Mouse (Mus musculus): ENCODE measurements around the gene Fgf11.

The Fgf11 gene

GRCm38 (mm10) chr11:69781828-69782227 lies 19.8 kb downstream of the Fgf11 start:
- DNase-seq (ENCODE audit: low read depth), result no peak

- no peak for DNase-seq (ENCODE audit: low read depth)
These were observed 22.7 kb downstream of the Fgf11 start for GRCm38 (mm10) chr11:69778985-69779384.

GRCm38 (mm10) chr11:69778258-69778982 lies 23.2 kb downstream of the Fgf11 start:
- DNase-seq (ENCODE audit: low read depth), result no peak

- no peak for DNase-seq (ENCODE audit: low read depth)
These were observed 24.0 kb downstream of the Fgf11 start for GRCm38 (mm10) chr11:69777504-69778257.

GRCm38 (mm10) chr11:69776488-69776887 lies 25.2 kb downstream of the Fgf11 start:
- DNase-seq (ENCODE audit: low read depth), result no peak

DNA sequence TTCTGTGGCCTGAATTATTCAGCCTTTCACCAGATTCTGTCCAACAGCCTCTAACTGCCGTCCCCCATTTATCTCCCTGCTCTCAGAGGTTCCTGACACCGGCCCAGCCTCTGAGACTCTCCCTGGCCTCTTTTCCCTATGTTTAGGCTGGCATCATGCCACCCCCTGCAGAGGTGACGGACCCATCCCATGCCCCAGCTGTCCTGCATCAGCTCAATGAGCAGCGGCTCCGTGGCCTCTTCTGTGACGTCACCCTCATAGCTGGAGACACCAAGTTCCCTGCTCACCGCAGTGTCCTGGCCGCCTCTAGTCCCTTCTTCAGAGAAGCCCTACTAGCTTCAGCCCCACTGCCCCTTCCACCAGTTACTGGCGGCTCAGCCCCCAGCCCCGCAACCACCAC lies 25.9 kb downstream of the Fgf11 start:
- DNase-seq (ENCODE audit: low read depth), result no peak

DNA sequence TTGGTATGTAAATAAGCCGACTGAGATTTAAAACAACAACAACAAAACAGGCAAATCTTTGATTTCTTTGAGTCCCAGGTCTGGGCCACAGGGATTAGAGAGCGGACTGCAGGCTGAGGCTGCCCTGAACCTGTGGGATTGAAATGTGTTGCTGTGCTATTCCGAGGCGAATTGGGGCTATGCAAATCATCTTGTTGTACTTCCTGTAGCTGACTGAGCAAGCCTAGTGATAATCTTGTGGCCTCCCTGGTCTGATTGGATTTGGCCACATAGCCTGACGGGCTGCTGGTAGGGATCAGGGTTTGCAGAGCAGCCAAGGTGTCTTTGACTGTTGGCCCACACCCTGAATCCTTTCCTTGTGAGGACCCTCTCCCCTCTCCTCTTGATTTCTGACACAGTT lies 26.7 kb downstream of the Fgf11 start:
- DNase-seq (ENCODE audit: low read depth), result no peak

GRCm38 (mm10) chr11:69767625-69767909 lies 34.1 kb downstream of the Fgf11 start:
- no peak for DNase-seq (ENCODE audit: low read depth)

DNA sequence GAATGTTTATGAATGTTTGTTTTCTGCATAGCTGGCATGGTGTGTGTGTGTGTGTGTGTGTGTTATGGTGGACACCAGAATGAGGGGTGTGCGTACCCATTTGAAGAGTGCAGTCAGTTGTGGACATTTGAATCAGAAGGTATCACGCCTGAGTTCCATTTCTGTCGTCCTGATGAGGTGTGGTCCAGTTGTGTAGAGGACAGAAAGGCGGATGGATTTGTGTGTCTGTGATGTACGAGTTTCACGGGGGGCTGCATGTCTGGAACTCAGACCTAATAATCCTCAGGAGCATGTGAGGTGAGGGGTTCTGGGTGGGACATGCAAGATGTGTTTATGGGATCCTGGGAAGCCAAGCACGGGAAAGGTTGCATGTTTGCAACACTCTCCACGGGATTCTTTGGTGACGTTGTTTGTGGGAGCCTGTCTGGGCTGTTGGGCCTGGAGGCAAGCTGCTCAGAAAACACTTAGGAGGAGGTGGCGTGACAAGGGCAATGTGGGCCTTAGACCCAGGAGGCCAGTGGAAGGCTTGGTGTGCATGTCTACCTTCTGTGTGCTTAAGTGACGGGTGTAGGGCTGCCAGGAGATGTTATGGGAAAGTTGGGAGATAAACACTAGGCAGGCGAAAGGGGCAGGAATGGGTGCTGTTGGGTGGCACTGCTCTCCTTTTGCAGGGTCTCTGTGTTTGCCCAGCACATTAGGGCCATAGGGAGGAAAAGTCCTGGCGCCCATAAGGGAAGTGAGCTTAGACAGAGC lies 34.6 kb downstream of the Fgf11 start:
- no peak for DNase-seq (ENCODE audit: low read depth)

- DNase-seq (ENCODE audit: low read depth), result no peak
These were observed 35.5 kb downstream of the Fgf11 start for GRCm38 (mm10) chr11:69766126-69766609.

DNA sequence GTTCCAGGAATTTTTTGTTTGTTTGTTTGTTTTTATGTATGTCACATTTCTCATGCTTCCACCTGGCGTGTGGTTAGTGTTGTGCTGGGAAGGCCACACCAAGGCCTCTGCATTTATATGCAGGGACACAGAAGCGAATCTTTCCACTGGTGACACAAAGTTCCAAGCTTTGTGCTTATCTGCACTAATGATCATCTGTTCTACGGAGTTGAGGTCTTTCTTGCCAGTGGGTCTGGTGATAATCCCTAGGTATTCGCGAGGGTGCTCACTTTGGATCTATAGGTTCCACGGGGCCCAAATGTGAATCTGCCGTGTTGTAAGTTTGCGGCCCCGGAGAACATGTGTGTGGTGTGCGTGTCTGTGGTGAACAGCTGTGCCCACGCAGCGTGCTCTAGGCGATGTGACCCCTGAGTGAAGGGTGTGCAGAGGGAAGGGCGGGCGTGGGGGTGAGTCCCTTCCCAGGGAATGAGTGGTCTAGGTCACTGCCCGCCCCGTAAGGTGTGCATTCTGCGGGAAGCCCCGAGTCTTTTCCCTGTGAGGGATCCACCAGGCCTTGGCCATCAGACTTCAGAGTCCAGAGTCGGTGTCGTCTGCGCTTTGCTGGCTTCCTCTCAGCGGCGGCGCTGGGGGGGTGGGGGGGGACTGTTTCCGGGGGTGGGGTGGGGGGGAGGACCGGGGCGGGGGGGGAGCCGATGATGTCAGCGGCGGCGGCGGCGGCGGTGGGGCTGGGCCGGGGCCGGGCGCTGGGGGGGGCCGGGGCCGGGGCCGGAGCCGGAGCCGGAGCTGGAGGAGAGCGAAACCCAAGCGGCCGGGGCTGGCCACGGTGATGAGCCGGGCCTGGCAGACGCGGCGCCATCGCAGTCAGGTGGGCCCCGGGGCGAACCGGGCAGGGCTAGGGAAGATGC lies 36.2 kb downstream of the Fgf11 start, which contains the start of gene Zbtb4:
Gene Zbtb4, plus strand, starts transcription at position 692 of the 905 bp plus-strand sequence.
- no peak for DNase-seq (ENCODE audit: low read depth)

GRCm38 (mm10) chr11:69763551-69763950 lies 38.1 kb downstream of the Fgf11 start:
- DNase-seq (ENCODE audit: low read depth), result no peak

DNA sequence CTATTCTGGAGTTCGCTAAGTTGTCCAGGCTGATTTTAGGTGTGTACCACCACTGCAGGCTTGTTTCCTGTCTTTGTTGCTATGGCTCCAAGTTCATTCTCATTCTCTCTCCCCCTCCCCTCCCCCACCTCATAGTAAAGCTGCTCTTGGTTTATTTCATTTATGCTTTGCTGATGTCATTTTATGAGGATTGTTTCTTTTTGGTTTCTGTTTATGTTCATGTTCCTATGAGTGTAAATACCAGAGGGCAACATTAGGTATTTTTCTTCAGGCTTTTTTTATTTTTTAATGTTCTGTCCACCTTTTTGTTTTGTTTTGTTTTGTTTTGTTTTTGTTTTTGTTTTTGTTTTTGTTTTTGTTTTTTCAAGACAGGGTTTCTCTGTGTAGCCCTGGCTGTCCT lies 39.8 kb downstream of the Fgf11 start, which contains the start of gene Slc35g3:
Gene Slc35g3, minus strand, starts transcription at position 101 of the 400 bp plus-strand sequence.
- no peak for DNase-seq (ENCODE audit: low read depth)

DNA sequence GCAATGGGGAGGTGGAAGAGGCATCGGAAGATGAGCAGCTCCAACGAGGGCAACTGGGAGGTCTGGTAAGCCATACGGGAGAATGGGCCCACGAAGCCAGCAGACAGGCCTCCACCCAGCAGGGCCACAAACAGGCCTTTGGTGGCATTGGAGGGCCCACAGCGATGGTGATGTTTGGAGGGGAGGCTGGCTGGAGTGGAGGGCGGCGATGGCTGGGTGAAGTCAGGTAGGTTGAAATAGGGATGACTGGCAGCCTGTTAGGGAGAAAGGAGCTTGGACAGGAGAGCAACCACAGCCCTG lies 40.8 kb downstream of the Fgf11 start:
- DNase-seq (ENCODE audit: low read depth), result no peak

DNA sequence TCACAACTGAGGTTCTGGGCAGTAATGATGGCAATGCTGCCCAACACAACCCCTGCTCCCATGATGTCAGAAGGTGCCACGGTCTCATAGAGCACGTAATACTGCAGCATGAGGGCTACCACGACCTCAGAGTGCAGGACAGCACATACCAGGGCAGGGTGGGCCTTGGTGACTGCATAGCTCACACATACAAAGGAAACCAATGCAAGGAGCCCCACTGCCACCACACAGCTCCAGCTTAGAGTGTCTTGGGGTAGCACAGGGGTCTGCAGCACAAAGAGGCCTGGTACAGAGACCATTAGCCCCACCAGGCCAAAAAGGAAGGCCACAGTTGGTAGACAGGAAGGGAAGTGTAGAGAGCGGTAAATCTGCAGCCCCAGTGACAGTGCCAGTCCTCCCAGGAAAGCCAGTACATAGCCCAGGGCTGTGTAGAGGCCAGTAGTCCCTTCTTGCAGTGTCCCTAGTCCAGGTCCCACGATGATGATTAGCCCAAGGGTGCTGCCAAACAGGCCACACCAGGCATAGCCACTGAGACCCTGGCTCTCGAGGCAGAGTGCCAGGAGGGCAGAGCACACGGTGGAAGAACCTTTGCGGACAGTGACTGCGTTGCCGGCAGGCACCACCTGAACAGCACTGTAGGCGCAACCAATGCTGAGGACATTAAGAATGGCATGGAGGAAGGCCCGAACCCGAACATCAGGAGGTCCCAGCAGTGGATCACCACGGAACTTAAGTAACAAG lies 41.3 kb downstream of the Fgf11 start:
- no peak for DNase-seq (ENCODE audit: low read depth)

GRCm38 (mm10) chr11:69758971-69759721 lies 42.5 kb downstream of the Fgf11 start:
- peak; percentile 73 for DNase-seq (ENCODE audit: low read depth)

DNA sequence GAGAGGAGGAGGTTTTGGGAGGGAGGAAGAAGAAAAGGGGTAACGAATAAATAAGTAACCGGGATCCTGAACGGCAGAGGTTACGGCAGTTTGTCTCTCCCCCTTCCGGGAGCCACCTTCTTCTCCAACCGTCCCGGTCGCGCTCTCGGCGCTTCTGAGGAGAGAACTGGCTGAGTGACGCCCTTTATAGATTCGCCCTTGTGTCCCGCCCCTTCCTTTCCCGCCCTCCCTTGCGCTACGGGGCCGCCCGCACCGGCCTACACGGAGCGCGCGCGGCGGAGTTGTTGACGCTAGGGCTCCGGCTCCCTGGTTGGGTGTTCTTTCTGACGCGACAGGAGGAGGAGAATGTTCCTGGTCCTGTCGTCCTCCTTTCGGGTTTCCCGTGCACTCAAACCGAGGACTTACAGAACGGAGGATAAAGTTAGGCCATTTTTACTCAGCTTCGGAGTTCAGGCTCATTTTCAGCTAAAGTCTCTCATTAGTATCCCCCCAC lies 43.1 kb downstream of the Fgf11 start, which contains the start of gene Polr2a:
Gene Polr2a, minus strand, starts transcription at position 160 of the 493 bp plus-strand sequence.
- peak; percentile 94 for DNase-seq (ENCODE audit: low read depth)

GRCm38 (mm10) chr11:69758090-69758456 lies 43.6 kb downstream of the Fgf11 start:
- peak; percentile 88 for DNase-seq (ENCODE audit: low read depth)

DNA sequence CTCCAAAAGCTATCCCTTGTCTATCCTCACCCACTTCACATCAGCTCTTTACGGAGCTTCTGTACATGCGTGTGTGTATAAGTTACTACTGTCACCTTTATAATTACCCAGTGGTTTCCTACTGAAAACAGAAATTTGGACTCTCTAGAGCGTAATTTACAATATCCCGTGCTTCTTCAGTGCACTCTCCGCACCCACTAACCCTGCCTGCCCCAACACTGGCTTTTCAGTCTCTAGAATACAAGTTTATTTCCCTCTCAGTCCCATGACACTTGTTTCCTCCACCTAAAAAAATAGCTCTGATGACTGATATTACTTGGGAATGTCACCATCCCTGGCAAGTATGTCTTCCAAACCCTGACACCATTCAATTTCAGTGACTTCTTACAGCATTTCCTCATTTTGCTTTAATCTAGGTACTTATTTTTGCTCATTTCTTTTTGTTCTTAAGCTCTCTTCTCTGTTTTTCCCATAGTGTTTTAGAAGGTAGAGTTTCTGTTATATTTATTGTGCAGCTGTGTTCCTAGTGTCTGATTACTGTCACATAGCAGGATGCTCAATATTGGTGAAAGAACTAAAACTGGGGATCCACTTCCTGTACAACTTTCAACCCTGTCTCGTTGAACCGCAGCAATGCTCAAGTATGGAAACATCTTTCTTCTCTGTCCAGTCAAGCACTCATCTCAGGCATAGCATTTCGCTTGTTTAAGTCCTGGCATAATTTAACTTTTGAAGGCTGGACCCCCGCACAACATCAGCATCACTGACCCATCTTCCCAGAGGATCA lies 44.2 kb downstream of the Fgf11 start:
- no peak for DNase-seq (ENCODE audit: low read depth)
